Mouse (Mus musculus) lung, embryonic 15.5 days (tissue): ENCODE data around the gene Tbxa2r. TPM values are rescaled to one million over a fixed set of nuclear protein-coding genes. Genes with fewer than 3 reads are reported as not detected.

Experiments used
- ATAC-seq: fragments of 200-750 bp; cut with Nextera tagmentation; 2 replicates; pipeline ENCODE4 v1.8.0; 2017; ENCODE audit warnings: moderate number of reproducible peaks, borderline replicate concordance; ENCODE audit not compliant: low FRiP score, low TSS enrichment; ENCODE audit errors: extremely low read depth
- H3K27ac ChIP-seq: fragments of 300-500 bp; sonication (generic); 2 replicates; pipeline ENCODE4 v1.5.1; 2015; ENCODE audit warnings: moderate library complexity, mild to moderate bottlenecking, inconsistent platforms
- H3K27me3 ChIP-seq: fragments of 300-500 bp; sonication (generic); 2 replicates; pipeline ENCODE4 v1.6.1; 2015; ENCODE audit warnings: inconsistent platforms
- H3K36me3 ChIP-seq: fragments of 300-500 bp; sonication (generic); 2 replicates; pipeline ENCODE4 v1.6.1; 2015; ENCODE audit warnings: inconsistent platforms
- H3K4me1 ChIP-seq: fragments of 300-500 bp; sonication (generic); 2 replicates; pipeline ENCODE4 v1.6.1; 2015; ENCODE audit warnings: inconsistent platforms
- H3K4me2 ChIP-seq: fragments of 300-500 bp; sonication (generic); 2 replicates; pipeline ENCODE4 v1.6.1; 2015; ENCODE audit warnings: inconsistent platforms, mild to moderate bottlenecking, moderate library complexity
- H3K4me3 ChIP-seq: fragments of 300-500 bp; sonication (generic); 2 replicates; pipeline ENCODE4 v1.5.1; 2015; ENCODE audit warnings: mild to moderate bottlenecking, inconsistent platforms
- H3K9ac ChIP-seq: fragments of 300-500 bp; sonication (generic); 2 replicates; pipeline ENCODE4 v1.6.1; 2015; ENCODE audit warnings: inconsistent platforms
- H3K9me3 ChIP-seq: fragments of 300-500 bp; sonication (generic); 2 replicates; pipeline ENCODE4 v1.6.1; 2016; ENCODE audit warnings: inconsistent platforms
- WGBS: fragments of 180-500 bp; shearing (Covaris S2); methylation state at CpG from one replicate; pipeline ENCODE4 v1.1.7; 2015; 5-methylcytosine and 5-hydroxymethylcytosine counted together
- polyA plus RNA-seq: library from polyadenylated mRNA; unstranded; fragments of >200 nt; fragmentation: Nextera tagmentation; extraction: Ambion mirVana; gene quantifications from 2 replicates; pipeline ENCODE4 v1.2.1, GENCODE M21; 2015

The Tbxa2r gene
- polyA plus RNA-seq, 1 experiment from 2014 or later: 18.3 TPM

DNA sequence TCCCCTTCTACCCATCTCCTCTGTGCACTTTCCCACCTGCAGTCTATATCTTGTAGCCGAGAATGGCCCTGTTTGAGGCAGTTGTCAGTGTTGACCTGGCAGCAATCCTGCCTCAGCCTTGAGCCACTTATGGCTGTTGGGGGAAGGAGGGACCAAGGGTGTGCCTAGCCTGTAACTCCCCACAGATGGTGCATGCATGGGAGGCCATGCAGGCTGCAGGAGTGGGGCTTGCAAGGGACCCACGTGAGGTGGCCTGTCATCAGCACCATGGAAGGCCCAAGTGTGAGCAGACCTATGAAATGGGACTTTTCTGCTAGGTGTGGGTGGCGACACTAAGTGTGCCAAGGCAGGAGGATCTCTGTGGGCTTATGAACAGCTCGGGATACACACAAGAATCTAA, 36.5 kb downstream of the Tbxa2r start:
- no peak overlapping the region for H3K4me3 ChIP-seq
- no peaks in the 10 kb centered on the region for H3K9me3 ChIP-seq
- ATAC-seq: no peak
- H3K27ac ChIP-seq: 0 out of 2 replicates have a peak overlapping the region, but pooled peaks have one; percentile 12
- 31% methylated on average over 4 of the region's 4 CpGs for WGBS
- peaks cover 6% of the 10 kb centered on the region; the same call in 1 of the 2 replicates for H3K27me3 ChIP-seq
- H3K9ac ChIP-seq: no peak overlapping the region
- H3K4me2 ChIP-seq: 0 out of 2 replicates have a peak overlapping the region, but pooled peaks have one; percentile 59
- peaks cover 37% of the 10 kb centered on the region for H3K36me3 ChIP-seq
- peaks cover 54% of the 10 kb centered on the region for H3K4me1 ChIP-seq

DNA sequence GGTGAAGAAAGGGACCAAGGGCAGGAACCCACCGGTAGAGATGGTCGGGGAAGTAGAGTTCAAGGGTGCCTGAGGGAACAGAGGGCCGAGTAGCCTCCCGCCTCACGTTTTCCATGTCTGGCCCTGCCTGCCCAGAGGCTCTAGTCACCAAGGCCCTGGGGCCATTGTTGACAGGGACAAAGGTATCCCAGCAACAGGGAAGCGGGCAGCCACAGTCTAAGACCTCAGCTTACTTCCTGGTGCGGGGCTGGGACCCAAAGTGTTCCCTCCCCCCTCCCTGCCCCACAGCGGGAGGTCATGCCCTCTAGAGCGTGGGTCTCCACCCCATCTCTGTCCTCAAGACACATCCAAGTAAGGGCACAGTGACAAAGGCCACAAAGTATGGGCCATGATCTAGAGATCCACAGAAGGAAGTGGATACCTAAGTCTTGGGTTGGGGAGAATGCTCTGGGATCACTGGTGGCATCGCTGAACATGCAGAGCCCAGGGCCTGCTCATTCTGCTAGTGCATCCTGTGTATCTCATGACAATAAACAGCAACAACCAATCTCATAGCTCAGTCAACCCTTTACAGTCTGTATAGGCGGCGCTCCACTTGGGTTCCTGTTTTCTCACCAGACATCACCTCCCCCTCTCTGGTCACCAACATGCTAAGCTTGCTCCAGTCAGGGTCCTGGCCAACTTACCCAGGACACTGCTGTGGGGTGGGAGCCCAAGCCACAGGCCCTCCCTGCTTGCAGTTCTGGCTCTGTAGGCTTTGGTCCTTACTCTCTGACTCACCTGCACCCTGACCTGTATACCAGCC, 37.3 kb downstream of the Tbxa2r start, which contains the start of gene 4930404N11Rik:
Gene 4930404N11Rik (minus strand): TSS at position 145 of the 805 bp plus-strand sequence.
- Histone ChIP-seq H3K4me2 (peak within 1 kb of the TSS; percentile 59), H3K9me3 (no peaks in the 10 kb centered on the region), H3K4me1 (peaks cover 48% of the 10 kb centered on the region), H3K36me3 (peaks cover 45% of the 10 kb centered on the region), H3K27me3 (peaks cover 6% of the 10 kb centered on the region; the same call in 1 of the 2 replicates), H3K4me3 (peak within 1 kb of the TSS; percentile 28), H3K27ac (0 out of 2 replicates have a peak within 1 kb of the TSS, but pooled peaks have one; percentile 12), H3K9ac (no peak within 1 kb of the TSS)
- no peak for ATAC-seq
- WGBS: 22% methylated on average over 12 of the region's 12 CpGs

DNA sequence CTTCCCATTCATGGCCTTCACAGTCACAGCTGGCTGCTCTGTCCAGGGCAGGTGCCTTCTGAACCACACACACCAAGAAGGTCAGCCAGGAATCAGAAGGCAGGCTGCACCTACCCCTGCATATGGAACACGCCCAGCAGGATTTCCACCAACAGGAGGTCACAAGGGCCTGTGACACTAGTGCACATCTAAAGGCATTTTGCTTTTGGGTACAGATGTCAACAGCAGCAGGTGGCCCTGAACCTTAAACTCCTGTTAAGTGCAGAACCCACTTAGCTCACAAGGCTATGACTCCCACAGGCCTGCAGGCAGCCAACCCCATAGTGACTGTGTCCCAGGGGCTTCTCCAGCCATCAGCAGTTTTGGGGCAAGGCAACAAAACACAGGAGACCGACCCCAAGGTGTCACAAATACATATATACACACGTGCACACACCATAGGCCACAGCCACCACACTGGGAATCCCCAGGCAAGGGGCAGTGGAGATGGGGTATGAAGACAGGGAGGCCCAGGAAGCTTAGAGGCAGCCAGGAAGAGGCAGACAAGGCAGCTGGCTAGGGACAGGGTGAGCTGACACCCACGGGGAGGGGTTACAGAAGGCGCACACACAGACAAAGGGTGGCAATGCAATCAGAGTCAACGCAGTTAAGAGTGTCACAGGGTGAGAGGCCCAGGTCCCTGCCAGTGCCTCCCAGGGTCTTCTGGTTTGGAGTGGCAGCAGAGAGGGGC, 38.1 kb downstream of the Tbxa2r start:
- H3K4me1 ChIP-seq: peaks cover 40% of the 10 kb centered on the region
- no peak overlapping the region for H3K4me2 ChIP-seq
- H3K27ac ChIP-seq: no peak overlapping the region
- H3K9ac ChIP-seq: no peak overlapping the region
- 58% methylated on average over 6 of the region's 6 CpGs for WGBS
- peaks cover 50% of the 10 kb centered on the region for H3K36me3 ChIP-seq
- peaks cover 6% of the 10 kb centered on the region; the same call in 1 of the 2 replicates for H3K27me3 ChIP-seq
- ATAC-seq: no peak
- H3K9me3 ChIP-seq: no peaks in the 10 kb centered on the region
- H3K4me3 ChIP-seq: no peak overlapping the region

DNA sequence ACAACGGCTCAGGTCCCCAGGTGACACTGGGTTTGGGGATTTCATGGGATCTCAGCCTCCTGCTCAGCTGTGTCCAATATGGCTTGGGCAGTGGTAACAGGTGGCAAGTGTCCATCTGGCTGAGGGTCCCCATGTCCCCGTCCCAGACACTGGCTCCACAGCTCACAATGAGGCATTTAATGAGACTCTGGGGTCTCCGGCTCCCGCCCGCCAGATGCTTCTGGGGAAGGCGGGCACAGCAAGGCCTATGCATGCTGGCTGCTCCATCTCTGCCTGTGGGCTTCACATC, 38.6 kb downstream of the Tbxa2r start:
- peaks cover 6% of the 10 kb centered on the region; the same call in 1 of the 2 replicates for H3K27me3 ChIP-seq
- no peak overlapping the region for H3K4me3 ChIP-seq
- H3K9ac ChIP-seq: no peak overlapping the region
- H3K9me3 ChIP-seq: no peaks in the 10 kb centered on the region
- H3K4me1 ChIP-seq: peaks cover 35% of the 10 kb centered on the region
- no peak overlapping the region for H3K4me2 ChIP-seq
- ATAC-seq: no peak
- H3K36me3 ChIP-seq: peaks cover 50% of the 10 kb centered on the region
- H3K27ac ChIP-seq: no peak overlapping the region
- WGBS: 74% methylated on average over 6 of the region's 6 CpGs

DNA sequence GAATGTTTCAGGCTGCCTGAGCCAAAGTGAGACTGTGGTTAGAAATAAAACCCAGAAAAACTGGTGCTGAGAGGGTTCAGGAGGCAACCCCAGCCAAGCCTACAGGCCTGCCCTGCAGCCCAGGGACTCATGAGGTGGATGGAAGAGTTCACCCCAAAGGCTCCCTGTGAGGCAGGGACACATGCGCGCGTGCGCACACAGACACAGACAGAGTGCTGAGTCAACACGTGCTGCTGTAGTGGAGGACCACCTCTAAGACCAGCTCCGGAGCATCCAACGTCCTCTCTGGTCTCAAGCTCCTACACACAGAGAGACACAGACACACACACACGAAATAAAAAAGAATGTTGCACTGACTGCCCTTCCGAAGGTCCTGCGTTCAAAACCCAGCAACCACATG, 46.8 kb downstream of the Tbxa2r start:
- Histone ChIP-seq H3K4me1 (peaks cover 29% of the 10 kb centered on the region), H3K27me3 (no peaks in the 10 kb centered on the region), H3K27ac (no peak overlapping the region), H3K9me3 (no peaks in the 10 kb centered on the region), H3K36me3 (peaks cover 34% of the 10 kb centered on the region), H3K4me2 (no peak overlapping the region), H3K4me3 (no peak overlapping the region), H3K9ac (no peak overlapping the region)
- WGBS: 90% methylated on average over 10 of the region's 10 CpGs
- ATAC-seq: no peak

DNA sequence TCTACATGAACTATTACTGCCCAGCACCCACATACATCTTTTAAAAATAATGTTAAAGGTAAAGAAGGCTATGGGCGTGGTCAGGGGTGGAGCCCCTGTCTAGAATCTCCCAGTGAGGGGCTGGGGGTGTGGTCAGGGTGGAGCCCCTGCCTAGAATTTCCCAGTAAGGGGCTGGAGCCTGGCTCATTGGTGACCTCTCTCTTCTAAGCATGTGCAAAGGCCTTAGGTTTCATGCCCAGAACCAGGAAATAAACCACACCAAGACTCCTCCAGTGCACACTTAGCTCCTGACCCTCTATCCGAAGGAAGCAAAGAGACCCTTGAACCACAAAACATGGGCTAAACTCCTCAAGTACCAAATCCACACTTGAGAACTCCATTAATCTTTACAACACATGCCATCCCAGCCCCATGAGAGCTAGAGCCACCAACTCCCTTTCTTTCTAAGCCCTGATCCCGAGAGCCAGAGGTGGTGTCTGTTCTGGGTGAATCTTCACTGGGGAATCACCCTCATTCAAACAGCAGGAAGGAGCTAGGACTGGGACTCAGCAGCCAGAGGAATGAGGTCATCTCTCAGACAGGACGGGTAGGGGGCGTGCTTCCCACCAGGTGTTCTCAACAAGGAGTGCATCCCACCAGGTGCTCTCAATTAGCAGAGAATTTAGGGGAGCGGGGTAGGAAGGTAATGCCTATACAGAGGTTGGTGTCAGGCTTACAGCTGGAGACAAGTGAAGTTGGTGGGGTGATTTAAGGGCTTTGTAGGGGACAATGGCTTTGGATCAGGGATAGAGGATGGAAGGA, 48.2 kb downstream of the Tbxa2r start:
- Histone ChIP-seq H3K4me1 (peaks cover 30% of the 10 kb centered on the region), H3K4me2 (peak overlapping the region; percentile 80), H3K9me3 (no peaks in the 10 kb centered on the region), H3K36me3 (peaks cover 24% of the 10 kb centered on the region), H3K27me3 (no peaks in the 10 kb centered on the region), H3K9ac (peak overlapping the region; percentile 95; the same call in 1 of the 2 replicates), H3K4me3 (peak overlapping the region; percentile 71), H3K27ac (no peak overlapping the region)
- 23% methylated on average over 6 of the region's 6 CpGs for WGBS
- no peak for ATAC-seq

DNA sequence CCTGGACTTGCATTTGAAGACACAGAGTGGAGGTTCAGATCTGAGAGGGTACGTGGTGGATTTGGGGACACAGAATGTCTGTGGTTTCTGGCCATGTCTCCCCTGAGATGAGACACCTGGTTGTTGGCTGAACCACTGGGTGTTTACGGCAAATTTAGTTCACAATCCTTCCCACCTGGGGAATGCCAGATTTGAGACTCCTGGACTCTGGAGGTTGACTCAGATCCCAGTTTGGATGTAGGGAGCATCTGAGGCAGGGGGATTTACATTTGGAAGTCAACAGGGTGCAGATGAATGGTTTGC, 48.8 kb downstream of the Tbxa2r start:
- Histone ChIP-seq H3K27me3 (no peaks in the 10 kb centered on the region), H3K9ac (peak overlapping the region; percentile 95), H3K4me3 (peak overlapping the region; percentile 71), H3K4me1 (peaks cover 33% of the 10 kb centered on the region), H3K36me3 (peaks cover 24% of the 10 kb centered on the region), H3K9me3 (no peaks in the 10 kb centered on the region), H3K27ac (peak overlapping the region; percentile 39; the same call in 1 of the 2 replicates), H3K4me2 (peak overlapping the region; percentile 80)
- ATAC-seq: no peak
- 33% methylated on average over 2 of the region's 2 CpGs for WGBS

DNA sequence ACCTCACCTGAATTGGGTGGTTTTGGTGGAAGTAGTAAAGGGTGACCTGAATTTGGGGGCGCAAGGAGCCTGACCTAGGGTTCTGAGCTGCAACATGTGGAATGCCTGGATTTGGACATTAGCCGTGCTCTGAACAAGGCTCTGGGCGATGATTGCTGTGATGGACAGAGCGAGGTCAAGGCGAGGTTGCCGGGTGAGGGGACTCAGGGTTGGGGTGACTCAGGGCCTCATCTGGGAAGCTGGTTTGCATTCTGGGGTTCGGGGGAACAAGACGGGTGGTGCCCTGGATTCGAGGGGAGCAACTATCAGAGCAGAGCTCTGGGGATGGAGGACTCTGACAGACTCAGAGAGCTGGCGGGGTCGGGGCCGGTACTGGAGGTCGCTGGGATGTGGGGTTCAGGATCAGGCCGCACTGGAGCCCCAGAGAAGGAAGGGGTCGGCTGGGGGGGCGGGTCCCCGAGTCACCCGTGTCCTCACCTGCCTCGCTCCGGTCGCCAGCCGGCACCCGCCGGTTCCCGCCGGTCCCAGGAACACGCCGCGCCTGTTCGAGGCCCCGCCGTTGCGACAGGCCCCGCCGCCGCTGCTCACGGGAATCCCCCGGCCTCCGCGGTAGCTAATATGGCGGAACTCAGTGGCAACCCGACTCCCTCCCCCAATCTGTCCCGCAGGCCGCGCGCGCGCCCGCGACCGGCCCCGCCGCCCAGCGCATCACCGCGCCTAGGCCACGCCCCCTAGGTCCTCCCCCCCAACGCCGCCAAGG, 49.4 kb downstream of the Tbxa2r start, which contains the start of gene Fzr1:
Gene Fzr1 (minus strand): TSS at position 724 of the 760 bp plus-strand sequence.
- Histone ChIP-seq H3K4me1 (peaks cover 33% of the 10 kb centered on the region), H3K9me3 (no peaks in the 10 kb centered on the region), H3K27me3 (no peaks in the 10 kb centered on the region), H3K36me3 (peaks cover 21% of the 10 kb centered on the region), H3K27ac (peak within 1 kb of the TSS; percentile 73), H3K4me2 (peak within 1 kb of the TSS; percentile 80), H3K4me3 (peak within 1 kb of the TSS; percentile 71), H3K9ac (peak within 1 kb of the TSS; percentile 95)
- no peak; the same call in 1 of the 2 replicates for ATAC-seq
- WGBS: 1% methylated on average over 41 of the region's 59 CpGs

DNA sequence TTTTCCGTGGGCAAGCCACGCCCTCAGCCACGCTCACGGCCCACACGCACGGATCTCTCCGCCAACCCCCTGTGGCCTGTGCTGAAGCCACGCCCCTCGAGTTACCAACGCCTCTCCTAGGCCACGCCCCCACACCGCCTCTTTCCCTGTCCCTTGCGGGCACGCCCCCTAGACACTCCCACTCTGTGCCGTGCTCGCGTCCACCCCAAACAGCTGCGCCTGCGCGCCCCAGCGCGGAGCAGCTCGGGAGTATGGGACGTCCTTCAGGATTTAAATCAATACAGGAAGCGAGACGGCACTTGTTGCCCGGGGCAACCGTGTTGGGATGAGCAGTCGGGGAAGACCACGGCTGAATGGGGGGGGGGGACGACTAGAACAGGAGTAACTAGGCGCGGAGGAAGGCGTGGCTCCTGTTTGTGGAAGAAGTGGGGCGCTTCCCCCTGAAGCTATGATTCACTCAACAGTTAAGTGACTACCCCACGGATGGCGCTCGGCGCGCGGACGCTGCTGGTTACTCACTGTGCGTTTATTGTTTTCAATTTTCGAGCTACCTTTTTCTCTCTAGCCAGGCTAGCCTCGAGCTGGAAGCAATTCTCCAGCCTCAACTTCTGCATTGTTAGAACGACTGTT, 50.1 kb downstream of the Tbxa2r start:
- Histone ChIP-seq H3K27me3 (no peaks in the 10 kb centered on the region), H3K36me3 (peaks cover 15% of the 10 kb centered on the region), H3K4me1 (peaks cover 33% of the 10 kb centered on the region), H3K27ac (peak overlapping the region; percentile 73), H3K4me3 (peak overlapping the region; percentile 71), H3K9ac (peak overlapping the region; percentile 50), H3K4me2 (peak overlapping the region; percentile 80), H3K9me3 (no peaks in the 10 kb centered on the region)
- under 1% methylated on average over 45 of the region's 46 CpGs for WGBS
- ATAC-seq: peak; percentile 95

DNA sequence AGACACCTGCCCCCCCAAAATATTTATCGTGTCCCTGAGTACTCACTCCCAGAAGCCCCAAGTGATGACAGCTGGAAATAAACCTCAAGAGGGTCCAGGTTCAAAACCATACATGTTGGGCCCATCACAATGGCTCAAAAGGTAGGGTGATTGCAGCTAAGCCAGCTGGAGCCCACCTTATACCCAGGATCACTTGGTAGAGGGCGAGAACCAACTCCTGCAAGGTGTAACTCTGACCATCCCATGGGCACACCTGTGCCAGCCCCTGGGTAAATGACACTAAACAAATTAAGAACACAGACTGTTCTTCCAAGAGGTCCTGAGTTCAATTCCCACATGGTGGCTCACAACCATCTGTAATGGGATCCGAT, 50.6 kb downstream of the Tbxa2r start:
- H3K4me3 ChIP-seq: peak overlapping the region; percentile 50
- H3K9ac ChIP-seq: peak overlapping the region; percentile 50
- no peak for ATAC-seq
- H3K36me3 ChIP-seq: peaks cover 10% of the 10 kb centered on the region
- no peaks in the 10 kb centered on the region for H3K9me3 ChIP-seq
- H3K27me3 ChIP-seq: no peaks in the 10 kb centered on the region
- WGBS: 61% methylated on average over 3 of the region's 3 CpGs
- H3K27ac ChIP-seq: peak overlapping the region; percentile 73
- H3K4me1 ChIP-seq: peaks cover 33% of the 10 kb centered on the region
- H3K4me2 ChIP-seq: peak overlapping the region; percentile 59
